Mouse (Mus musculus) CH12.LX (cell line): ENCODE results near the gene Avpi1. TPM values are rescaled to one million over a fixed set of nuclear protein-coding genes. Genes with fewer than 3 reads are reported as not detected.
"Not testable (repeated sequence)": the region's sequence is repeated elsewhere in the genome, so short reads cannot be mapped to it uniquely, and the experiment has no call there.

Experiments
- DNase-seq: peaks from one replicate; pipeline ENCODE4 v3.0.0-alpha.2; 2013; ENCODE audit errors: extremely low read depth
- H3K27ac ChIP-seq: 2 replicates; pipeline ENCODE4 v1.5.1; 2012; ENCODE audit warnings: low read depth, mild to moderate bottlenecking, control low read depth, moderate library complexity; ENCODE audit not compliant: insufficient read depth
- H3K27me3 ChIP-seq: replicated peaks from 2 replicates; pipeline ENCODE3; 2012; ENCODE audit warnings: inconsistent platforms
- H3K36me3 ChIP-seq, 2 experiments: replicated peaks in 1 of 2; 2 replicates each; pipeline versions ENCODE3 to v1.6.1; 2012; ENCODE audit warnings: inconsistent platforms in 1 of 2, low read length in 1 of 2, mild to moderate bottlenecking in 1 of 2, mixed read lengths in 1 of 2, moderate library complexity in 1 of 2; ENCODE audit not compliant: control insufficient read depth in 1 of 2, insufficient read depth in 1 of 2
- H3K4me1 ChIP-seq, 2 experiments: 2 replicates each; pipeline ENCODE4 v1.6.1; 2012; ENCODE audit warnings: inconsistent platforms in 1 of 2, moderate library complexity in 1 of 2; ENCODE audit not compliant: insufficient read depth in 2 of 2, control insufficient read depth in 1 of 2
- H3K4me2 ChIP-seq: 2 replicates; pipeline ENCODE4 v1.6.1; 2012; ENCODE audit warnings: low read depth, mild to moderate bottlenecking, control low read depth; ENCODE audit not compliant: poor library complexity, insufficient read depth, severe bottlenecking
- H3K4me3 ChIP-seq, 3 experiments: fragments of 150-350 bp in 1 of 3; sonication (generic) in 1 of 3; replicated peaks in 1 of 3; 2 replicates each; pipeline versions ENCODE3 to v1.5.1; 2011 to 2012; ENCODE audit warnings: low read depth in 2 of 3, low read length in 2 of 3, mild to moderate bottlenecking in 2 of 3, moderate library complexity in 2 of 3, control low read depth in 1 of 3, improper control_type of control experiment in 1 of 3, inconsistent platforms in 1 of 3, mixed read lengths in 1 of 3; ENCODE audit not compliant: poor library complexity in 1 of 3
- H3K79me2 ChIP-seq: replicated peaks from 2 replicates; pipeline ENCODE4 v1.6.1; 2012; ENCODE audit warnings: mild to moderate bottlenecking, moderate library complexity; ENCODE audit not compliant: control insufficient read depth, poor library complexity, insufficient read depth, severe bottlenecking; ENCODE audit errors: extremely low read depth
- H3K9ac ChIP-seq: 2 replicates; pipeline ENCODE4 v1.6.1; 2012; ENCODE audit warnings: low read depth, mild to moderate bottlenecking, control low read depth, moderate library complexity; ENCODE audit not compliant: insufficient read depth
- H3K9me3 ChIP-seq: replicated peaks from 2 replicates; pipeline ENCODE3; 2012; ENCODE audit warnings: low read length, inconsistent platforms, mixed read lengths
- CHD1 ChIP-seq: IDR thresholded peaks from 2 replicates; pipeline ENCODE4 v1.6.1; 2012; ENCODE audit warnings: low read depth, low read length, improper control_type of control experiment, inconsistent platforms
- CTCF ChIP-seq, 2 experiments: IDR thresholded peaks in 1 of 2; conservative IDR thresholded peaks in 1 of 2; 2 replicates each; pipeline ENCODE4 v1.5.1; 2011 to 2012; ENCODE audit warnings: low read depth in 2 of 2, low read length in 2 of 2, improper control_type of control experiment in 1 of 2, inconsistent platforms in 1 of 2, mild to moderate bottlenecking in 1 of 2, moderate library complexity in 1 of 2
- E2F4 ChIP-seq: IDR thresholded peaks from 2 replicates; pipeline ENCODE4 v1.6.1; 2011; ENCODE audit warnings: low read depth, low read length, improper control_type of control experiment; ENCODE audit not compliant: insufficient replicate concordance
- ETS1 ChIP-seq: conservative IDR thresholded peaks from 2 replicates; pipeline ENCODE4 v1.6.1; 2012; ENCODE audit warnings: low read depth, mild to moderate bottlenecking, inconsistent platforms, low read length, improper control_type of control experiment, moderate library complexity
- IRF4 ChIP-seq: IDR thresholded peaks from 2 replicates; pipeline ENCODE4 v1.6.1; 2014; ENCODE audit warnings: low read depth, mild to moderate bottlenecking, inconsistent platforms, low read length, improper control_type of control experiment
- JUND ChIP-seq: conservative IDR thresholded peaks from 2 replicates; pipeline ENCODE4 v1.6.1; 2011; ENCODE audit warnings: low read depth, low read length, improper control_type of control experiment
- MAZ ChIP-seq: IDR thresholded peaks from 2 replicates; pipeline ENCODE4 v1.6.1; 2012; ENCODE audit warnings: low read depth, mild to moderate bottlenecking, inconsistent platforms, low read length, improper control_type of control experiment, moderate library complexity
- MEF2A ChIP-seq: IDR thresholded peaks from 2 replicates; pipeline ENCODE4 v1.6.1; 2014; ENCODE audit warnings: low read depth, mild to moderate bottlenecking, inconsistent platforms, low read length, improper control_type of control experiment, borderline replicate concordance
- MYC ChIP-seq: IDR thresholded peaks from 2 replicates; pipeline ENCODE4 v1.6.1; 2011; ENCODE audit warnings: low read depth, mild to moderate bottlenecking, improper control_type of control experiment, low read length
- NELFE ChIP-seq: IDR thresholded peaks from 2 replicates; pipeline ENCODE4 v1.6.1; 2011; ENCODE audit warnings: low read depth, low read length, improper control_type of control experiment
- PAX5 ChIP-seq: IDR thresholded peaks from 2 replicates; pipeline ENCODE4 v1.6.1; 2012; ENCODE audit warnings: low read length, inconsistent platforms, mixed read lengths
- POLR2A ChIP-seq: IDR thresholded peaks from 2 replicates; pipeline ENCODE4 v1.6.1; 2011; ENCODE audit warnings: low read depth, mild to moderate bottlenecking, improper control_type of control experiment, low read length
- POLR2AphosphoS2 ChIP-seq: IDR thresholded peaks from 2 replicates; pipeline ENCODE4 v1.6.1; 2011; ENCODE audit warnings: low read depth, low read length, improper control_type of control experiment
- USF1 ChIP-seq: IDR thresholded peaks from 2 replicates; pipeline ENCODE4 v1.6.1; 2014; ENCODE audit warnings: low read depth, mild to moderate bottlenecking, inconsistent platforms, low read length, improper control_type of control experiment
- ZKSCAN1 ChIP-seq: IDR thresholded peaks from 2 replicates; pipeline ENCODE4 v1.6.1; 2012; ENCODE audit warnings: low read depth, inconsistent platforms, low read length, improper control_type of control experiment, borderline replicate concordance
- dilution Hi-C: fragments of 300-500 bp; cut with MboI; formaldehyde crosslinking; loops from 2 replicates; pipeline ENCODE4 v1.14.3; 2020; ENCODE audit warnings: low sequenced_read_pairs; ENCODE audit not compliant: extremely low pct_unique_long_range_greater_than_20kb, extremely low pct_ligation_motif_present
- in situ Hi-C: fragments of 300-500 bp; cut with MboI; formaldehyde crosslinking; loops from 3 replicates; pipeline ENCODE4 v1.14.3; 2019; ENCODE audit warnings: low sequenced_read_pairs, low pct_ligation_motif_present, low pct_unique_long_range_greater_than_20kb, mixed read lengths
- polyA plus RNA-seq: library from polyadenylated mRNA; unstranded; fragments of >175 nt; gene quantifications from 2 replicates; pipeline ENCODE4 v1.2.1, GENCODE M21; 2012; ENCODE audit warnings: low read depth; ENCODE audit not compliant: insufficient read length
- total RNA-seq, 2 experiments: library from RNA; depleted of rRNA; stranded (reverse); fragments of 300-350 nt in 1 of 2; fragments of >200 nt in 1 of 2; gene quantifications; 2 replicates each; pipeline ENCODE4 v1.2.3; 2012 to 2014

Gene Avpi1
- total and polyA plus RNA-seq, 3 experiments = 5.9 to 9.3 (median 9.0) TPM

DNA sequence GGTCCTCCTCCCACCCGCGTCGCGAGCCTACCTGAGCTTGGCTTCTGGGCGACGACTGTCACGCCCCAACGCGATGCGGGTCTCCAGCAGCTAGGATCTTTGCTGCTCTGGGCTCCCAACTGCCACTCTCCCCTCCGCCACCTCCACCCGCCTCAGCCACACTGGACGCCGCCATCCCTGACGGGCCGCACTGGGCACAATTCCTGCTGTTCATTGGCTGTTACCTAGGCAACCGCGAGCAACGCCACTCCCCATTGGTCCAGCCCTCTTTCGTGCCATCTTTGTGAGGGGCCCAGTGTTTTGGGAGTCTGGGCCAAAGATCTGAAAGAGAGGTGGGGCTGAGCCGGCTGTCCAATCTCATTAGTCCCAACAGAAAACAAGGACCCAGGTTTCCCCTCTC lies 42.7 kb downstream of the Avpi1 start, which contains the start of gene Morn4:
Gene Morn4, minus strand, starts transcription at position 192 of the 400 bp plus-strand sequence.
- H3K27ac ChIP-seq = no peak within 1 kb of the TSS
- no peak within 1 kb of the TSS for H3K4me2 ChIP-seq
- DNase-seq = no peak
- no peaks in the 10 kb centered on the region for H3K9me3 ChIP-seq
- dilution Hi-C loops (no loop called here), in situ Hi-C loops (no loop called here)
- TF ChIP-seq E2F4 = no peak
- TF ChIP-seq IRF4 = no peak
- TF ChIP-seq MYC = no peak
- TF ChIP-seq MEF2A = no peak
- no peak for TF ChIP-seq USF1
- TF ChIP-seq MAZ = no peak
- no peak for TF ChIP-seq NELFE
- H3K79me2 ChIP-seq = peaks cover under 1% of the 10 kb centered on the region; the same call in 1 of the 2 replicates
- H3K4me1 ChIP-seq = peaks cover 2 to 5% of the 10 kb centered on the region in 2 experiments; a peak in 1 of 4 replicates
- no peak within 1 kb of the TSS for H3K9ac ChIP-seq
- no peak within 1 kb of the TSS for H3K4me3 ChIP-seq
- no peaks in the 10 kb centered on the region for H3K27me3 ChIP-seq
- H3K36me3 ChIP-seq = peaks cover 0 to 2% of the 10 kb centered on the region in 2 experiments

- Histone ChIP-seq H3K4me2 (no peak overlapping the region), H3K9ac (no peak overlapping the region), H3K36me3 (peaks cover 0 to 2% of the 10 kb centered on the region in 2 experiments), H3K27ac (no peak overlapping the region), H3K9me3 (no peaks in the 10 kb centered on the region), H3K79me2 (no peaks in the 10 kb centered on the region), H3K4me3 (no peak overlapping the region), H3K27me3 (no peaks in the 10 kb centered on the region), H3K4me1 (peaks cover 2 to 4% of the 10 kb centered on the region in 2 experiments; a peak in 1 of 4 replicates)
- TF ChIP-seq CTCF (conservative IDR thresholded peaks at IDR 0.05 in 1 of 2, IDR thresholded peaks at IDR 0.05 in 1 of 2; ENCODE audit: low read depth in 2 of 2, low read length in 2 of 2) (no peak), MEF2A (no peak), POLR2A (no peak), POLR2AphosphoS2 (no peak), JUND (no peak), MAZ (no peak), PAX5 (no peak), CHD1 (no peak), USF1 (no peak), ETS1 (no peak), ZKSCAN1 (no peak)
- DNase-seq = no peak
- in situ Hi-C loops (no loop called here), dilution Hi-C loops (no loop called here)
These were observed 43.2 kb downstream of the Avpi1 start for GRCm38 (mm10) chr19:42085690-42086089.

- in situ Hi-C loops = loop anchor here (5.0 kb wide), 1 partner anchor 34 kb away; the partner anchor contains the start of gene Hoga1
- H3K4me2 ChIP-seq, H3K9me3 ChIP-seq, H3K79me2 ChIP-seq, H3K36me3 ChIP-seq, DNase-seq, H3K4me1 ChIP-seq, H3K4me3 ChIP-seq, H3K9ac ChIP-seq, H3K27me3 ChIP-seq, H3K27ac ChIP-seq, dilution Hi-C loops: not testable (repeated sequence)
These were observed 47.2 kb downstream of the Avpi1 start for GRCm38 (mm10) chr19:42081613-42082012.
